Mouse (Mus musculus): ENCODE measurements around the gene Pik3c2a. TPM values are rescaled to one million over a fixed set of nuclear protein-coding genes. Genes with fewer than 3 reads are reported as not detected.

Pik3c2a gene
- polyA plus RNA-seq (2014; fragmentation: Illumina TruSeq; extraction: RNeasy Lipid Tissue Mini Kit (QIAGEN cat#74804); ENCODE audit: low replicate concordance) = 159 TPM

GRCm38 (mm10) chr7:116443004-116443696 lies at the start of gene Pik3c2a:
Pik3c2a (minus strand) TSS chr7:116443449.

DNA sequence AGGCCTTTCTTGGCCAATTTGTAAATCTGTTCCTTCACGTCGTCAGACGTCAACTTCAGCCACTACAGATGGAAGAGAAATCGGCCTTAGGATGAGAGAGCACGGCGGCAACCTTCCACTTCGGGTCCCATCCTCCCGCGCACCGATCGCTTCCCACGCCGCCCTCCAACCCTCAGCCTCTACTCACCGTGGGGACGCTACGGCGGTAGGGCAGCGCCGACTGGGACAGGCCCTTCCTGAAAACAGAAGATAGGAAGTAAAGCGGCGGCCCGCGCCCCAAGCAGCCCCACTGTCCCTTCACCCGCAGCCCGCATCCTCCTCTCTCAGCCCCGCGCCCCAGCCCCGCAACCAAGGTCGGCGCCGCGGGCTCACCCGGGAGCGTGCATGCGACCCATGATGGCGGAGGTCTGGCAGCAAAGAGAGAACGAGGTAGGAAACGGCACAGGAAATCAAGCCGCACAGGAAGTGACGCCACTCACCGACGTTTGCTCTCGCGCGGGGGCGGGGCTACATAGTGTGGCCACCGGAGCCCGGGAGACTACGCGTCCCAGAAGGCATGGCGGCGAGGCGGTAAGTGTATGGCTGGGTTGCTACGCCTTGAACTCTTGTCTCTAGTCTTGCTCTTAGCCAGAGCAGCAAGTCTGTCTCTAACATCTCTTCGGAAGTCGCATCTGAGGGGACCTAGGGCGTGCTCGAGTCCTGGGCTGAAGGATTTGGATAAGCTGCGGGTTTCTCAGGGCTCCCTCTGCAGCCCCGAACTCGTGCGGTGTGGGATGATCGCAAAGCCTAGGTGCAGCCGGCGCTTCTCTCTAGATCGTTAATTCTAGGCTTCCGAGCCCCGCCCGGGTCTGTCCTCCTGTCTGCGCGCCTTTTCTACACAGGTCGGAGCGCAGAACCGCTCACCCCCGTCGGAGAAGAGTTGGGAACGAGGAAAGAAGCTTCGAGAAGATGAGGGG lies 109.3 kb downstream of the Pik3c2a start, which contains the start of gene Rps13:
Gene Rps13 (minus strand): TSS at position 483 of the 956 bp plus-strand sequence.

DNA sequence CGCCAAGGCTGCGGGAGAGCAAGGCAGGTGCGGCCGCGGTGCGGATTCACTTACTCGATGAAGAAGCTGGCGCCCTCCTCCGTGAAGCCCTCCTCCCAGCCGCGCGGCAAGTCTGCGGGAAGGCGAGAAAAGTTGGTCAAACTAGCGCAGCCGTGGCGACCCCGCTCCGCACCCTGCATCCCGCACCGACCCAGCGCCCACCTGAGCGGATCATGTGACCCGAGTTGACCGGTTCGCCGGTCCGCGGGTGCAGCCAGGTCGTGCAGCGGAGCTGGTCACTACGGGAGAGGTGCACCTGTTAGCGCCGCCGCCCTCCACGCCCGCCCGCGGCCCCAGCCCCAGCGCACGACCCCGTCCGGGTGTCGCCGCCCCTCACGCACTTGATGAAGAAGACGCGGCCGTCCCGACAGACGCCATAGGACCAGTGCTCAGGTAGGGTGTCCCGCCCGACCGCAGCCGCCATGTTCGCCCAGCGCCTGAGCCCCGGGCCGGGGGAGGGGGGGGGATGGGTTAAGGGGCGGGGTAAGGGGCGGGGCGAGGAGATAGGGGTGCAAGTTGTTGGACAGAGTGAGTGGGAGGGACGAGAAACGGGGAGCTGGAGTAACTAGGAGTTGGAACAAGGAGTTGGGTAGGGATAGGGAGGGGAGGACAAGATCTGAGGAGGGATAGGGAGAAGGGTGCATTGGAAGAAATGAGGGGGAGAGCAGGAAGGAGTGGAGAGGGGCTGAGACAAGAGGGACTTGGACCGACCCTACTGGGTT lies 135.2 kb downstream of the Pik3c2a start, which contains the start of gene Plekha7:
Gene Plekha7 (minus strand): TSS at position 506 of the 761 bp plus-strand sequence.

Other genes with a start within 250 kb of the Pik3c2a start
- gene Plekha7, start 135.1 kb downstream of the Pik3c2a start, polyA plus RNA-seq (2014; fragmentation: Illumina TruSeq; extraction: RNeasy Lipid Tissue Mini Kit (QIAGEN cat#74804); ENCODE audit: low replicate concordance) = 26.4 TPM
- gene Rps13, start 109.3 kb downstream of the Pik3c2a start, polyA plus RNA-seq (2014; fragmentation: Illumina TruSeq; extraction: RNeasy Lipid Tissue Mini Kit (QIAGEN cat#74804); ENCODE audit: low replicate concordance) = 405 TPM
- gene Nucb2, start 60.9 kb upstream of the Pik3c2a start, polyA plus RNA-seq (2014; fragmentation: Illumina TruSeq; extraction: RNeasy Lipid Tissue Mini Kit (QIAGEN cat#74804); ENCODE audit: low replicate concordance) = 42.0 TPM